Mouse (Mus musculus): Measurements from ENCODE around the gene Gnai3.

GRCm38 (mm10) chr3:108174672-108175531 lies 29.0 kb upstream of the Gnai3 start:
- TF ChIP-seq POLR2A (IDR thresholded peaks at IDR 0.05; ENCODE audit: control insufficient read depth, extremely low read depth, insufficient read depth, low read length, poor library complexity) (no peak), CTCF (IDR thresholded peaks at IDR 0.05; ENCODE audit: borderline replicate concordance, control insufficient read depth, extremely low read depth, insufficient read depth, low read length, poor library complexity) (no peak)
